Mouse (Mus musculus) embryonic facial prominence, embryonic 10.5 days (tissue): Measurements from ENCODE around the gene Bbx. TPM values are rescaled to one million over a fixed set of nuclear protein-coding genes. Genes with fewer than 3 reads are reported as not detected.

Experiments used
- DNase-seq: peaks from one replicate; pipeline ENCODE4 v3.0.0-alpha.2; 2017; ENCODE audit warnings: low spot score
- H3K27ac ChIP-seq: fragments of 300-500 bp; sonication (generic); replicated peaks from 2 replicates; pipeline ENCODE4 v1.5.1; 2016; ENCODE audit warnings: mild to moderate bottlenecking
- H3K27me3 ChIP-seq: fragments of 300-500 bp; sonication (generic); replicated peaks from 2 replicates; pipeline ENCODE4 v1.6.1; 2016; ENCODE audit warnings: low read depth, mild to moderate bottlenecking; ENCODE audit not compliant: poor library complexity, severe bottlenecking
- H3K36me3 ChIP-seq: fragments of 300-500 bp; sonication (generic); replicated peaks from 2 replicates; pipeline ENCODE4 v1.6.1; 2016; ENCODE audit warnings: mild to moderate bottlenecking, moderate library complexity
- H3K4me1 ChIP-seq: fragments of 300-500 bp; sonication (generic); 2 replicates; pipeline ENCODE4 v1.6.1; 2016
- H3K4me3 ChIP-seq: fragments of 300-500 bp; sonication (generic); 2 replicates; pipeline ENCODE4 v1.5.1; 2016; ENCODE audit warnings: mild to moderate bottlenecking, moderate library complexity
- H3K9me3 ChIP-seq: fragments of 300-500 bp; sonication (generic); 2 replicates; pipeline ENCODE4 v1.6.1; 2016; ENCODE audit warnings: mild to moderate bottlenecking
- WGBS: fragments of 180-500 bp; shearing (Covaris S2); methylation state at CpG from one replicate; pipeline ENCODE4 v1.1.7; 2016; 5-methylcytosine and 5-hydroxymethylcytosine counted together
- polyA plus RNA-seq: library from polyadenylated mRNA; unstranded; fragments of >200 nt; fragmentation: Nextera tagmentation; extraction: Ambion mirVana; gene quantifications from 2 replicates; pipeline ENCODE4 v1.2.1, GENCODE M21; 2016

Gene Bbx
- polyA plus RNA-seq, 1 experiment from 2014 or later, result 44.6 TPM

- DNase-seq, result no peak
- Histone ChIP-seq H3K36me3 (peaks cover 69% of the 10 kb centered on the region), H3K27ac (no peak overlapping the region), H3K9me3 (no peaks in the 10 kb centered on the region), H3K4me3 (no peak overlapping the region), H3K4me1 (no peaks in the 10 kb centered on the region), H3K27me3 (no peaks in the 10 kb centered on the region)
- WGBS, result 95% methylated on average over 15 of the region's 15 CpGs
Measured at GRCm38 (mm10) chr16:50200214-50200613, 232.0 kb downstream of the Bbx start.

- no peak overlapping the region for H3K27ac ChIP-seq
- H3K36me3 ChIP-seq, result peaks cover 64% of the 10 kb centered on the region
- no peak overlapping the region for H3K4me3 ChIP-seq
- 73% methylated on average over 4 of the region's 4 CpGs for WGBS
- no peaks in the 10 kb centered on the region for H3K27me3 ChIP-seq
- DNase-seq, result no peak
- no peaks in the 10 kb centered on the region for H3K9me3 ChIP-seq
- H3K4me1 ChIP-seq, result no peaks in the 10 kb centered on the region
Measured at GRCm38 (mm10) chr16:50196118-50196517, 236.1 kb downstream of the Bbx start.

- Histone ChIP-seq H3K36me3 (peaks cover 34% of the 10 kb centered on the region), H3K4me3 (no peak overlapping the region), H3K4me1 (peaks cover 14% of the 10 kb centered on the region), H3K27ac (no peak overlapping the region), H3K9me3 (no peaks in the 10 kb centered on the region), H3K27me3 (no peaks in the 10 kb centered on the region)
- 89% methylated on average over 1 of the region's 1 CpGs for WGBS
- DNase-seq, result no peak
Measured at GRCm38 (mm10) chr16:50192626-50193025, 239.6 kb downstream of the Bbx start.

- Histone ChIP-seq H3K4me1 (peaks cover 24% of the 10 kb centered on the region), H3K4me3 (no peak overlapping the region), H3K27ac (no peak overlapping the region), H3K36me3 (peaks cover 15% of the 10 kb centered on the region), H3K9me3 (no peaks in the 10 kb centered on the region), H3K27me3 (no peaks in the 10 kb centered on the region)
- 38% methylated on average over 6 of the region's 6 CpGs for WGBS
- peak; percentile 29 for DNase-seq
Measured at GRCm38 (mm10) chr16:50189108-50189507, 243.1 kb downstream of the Bbx start.

GRCm38 (mm10) chr16:50186604-50187003 is 245.6 kb downstream of the Bbx start:
- no peaks in the 10 kb centered on the region for H3K27me3 ChIP-seq
- no peaks in the 10 kb centered on the region for H3K9me3 ChIP-seq
- no peaks in the 10 kb centered on the region for H3K36me3 ChIP-seq
- H3K4me3 ChIP-seq, result no peak overlapping the region
- WGBS, result 81% methylated on average over 6 of the region's 6 CpGs
- H3K4me1 ChIP-seq, result peaks cover 24% of the 10 kb centered on the region
- no peak for DNase-seq
- no peak overlapping the region for H3K27ac ChIP-seq

- no peaks in the 10 kb centered on the region for H3K27me3 ChIP-seq
- no peaks in the 10 kb centered on the region for H3K36me3 ChIP-seq
- peaks cover 23% of the 10 kb centered on the region for H3K4me1 ChIP-seq
- H3K9me3 ChIP-seq, result no peaks in the 10 kb centered on the region
- WGBS, result 17% methylated on average over 5 of the region's 5 CpGs
- H3K4me3 ChIP-seq, result no peak overlapping the region
- H3K27ac ChIP-seq, result no peak overlapping the region
- DNase-seq, result peak; percentile 65
Measured at GRCm38 (mm10) chr16:50185041-50185440, 247.1 kb downstream of the Bbx start.

- Histone ChIP-seq H3K27ac (no peak overlapping the region), H3K4me3 (no peak overlapping the region), H3K9me3 (no peaks in the 10 kb centered on the region), H3K36me3 (no peaks in the 10 kb centered on the region), H3K4me1 (peaks cover 11% of the 10 kb centered on the region), H3K27me3 (no peaks in the 10 kb centered on the region)
- WGBS, result 81% methylated on average over 8 of the region's 8 CpGs
- no peak for DNase-seq
Measured at GRCm38 (mm10) chr16:50182988-50183387, 249.2 kb downstream of the Bbx start.

GRCm38 (mm10) chr16:50182561-50182960 is 249.6 kb downstream of the Bbx start:
- WGBS, result 91% methylated on average over 10 of the region's 10 CpGs
- Histone ChIP-seq H3K36me3 (no peaks in the 10 kb centered on the region), H3K9me3 (no peaks in the 10 kb centered on the region), H3K27ac (no peak overlapping the region), H3K4me3 (no peak overlapping the region), H3K27me3 (no peaks in the 10 kb centered on the region), H3K4me1 (peaks cover 11% of the 10 kb centered on the region)
- no peak for DNase-seq

GRCm38 (mm10) chr16:50172760-50173159 is 259.4 kb downstream of the Bbx start:
- Histone ChIP-seq H3K36me3 (no peaks in the 10 kb centered on the region), H3K4me1 (peaks cover 13% of the 10 kb centered on the region; the same call in 1 of the 2 replicates), H3K4me3 (no peak overlapping the region), H3K27me3 (no peaks in the 10 kb centered on the region), H3K27ac (no peak overlapping the region), H3K9me3 (no peaks in the 10 kb centered on the region)
- WGBS, result 43% methylated on average over 7 of the region's 7 CpGs
- DNase-seq, result no peak

- no peak overlapping the region for H3K4me3 ChIP-seq
- DNase-seq, result no peak
- no peaks in the 10 kb centered on the region for H3K27me3 ChIP-seq
- no peaks in the 10 kb centered on the region for H3K36me3 ChIP-seq
- no peaks in the 10 kb centered on the region for H3K9me3 ChIP-seq
- H3K4me1 ChIP-seq, result peaks cover 20% of the 10 kb centered on the region
- no peak overlapping the region for H3K27ac ChIP-seq
- 90% methylated on average over 5 of the region's 5 CpGs for WGBS
Measured at GRCm38 (mm10) chr16:50170812-50171211, 261.4 kb downstream of the Bbx start.

GRCm38 (mm10) chr16:50167983-50168299 is 264.2 kb downstream of the Bbx start:
- 85% methylated on average over 10 of the region's 10 CpGs for WGBS
- H3K4me3 ChIP-seq, result no peak overlapping the region
- no peaks in the 10 kb centered on the region for H3K9me3 ChIP-seq
- H3K36me3 ChIP-seq, result no peaks in the 10 kb centered on the region
- H3K27me3 ChIP-seq, result no peaks in the 10 kb centered on the region
- DNase-seq, result no peak
- H3K4me1 ChIP-seq, result peaks cover 21% of the 10 kb centered on the region
- no peak overlapping the region for H3K27ac ChIP-seq

GRCm38 (mm10) chr16:50167231-50167982 is 264.8 kb downstream of the Bbx start:
- Histone ChIP-seq H3K4me1 (peaks cover 18% of the 10 kb centered on the region), H3K4me3 (no peak overlapping the region), H3K9me3 (no peaks in the 10 kb centered on the region), H3K36me3 (no peaks in the 10 kb centered on the region), H3K27ac (no peak overlapping the region; the same call in 1 of the 2 replicates), H3K27me3 (no peaks in the 10 kb centered on the region)
- no peak for DNase-seq
- 79% methylated on average over 16 of the region's 16 CpGs for WGBS

GRCm38 (mm10) chr16:50160418-50161271 is 271.5 kb downstream of the Bbx start:
- DNase-seq, result no peak
- Histone ChIP-seq H3K4me3 (no peak overlapping the region), H3K4me1 (peaks cover 11% of the 10 kb centered on the region), H3K9me3 (no peaks in the 10 kb centered on the region), H3K27me3 (no peaks in the 10 kb centered on the region), H3K36me3 (no peaks in the 10 kb centered on the region), H3K27ac (no peak overlapping the region)
- WGBS, result 93% methylated on average over 11 of the region's 11 CpGs
